Mouse (Mus musculus) kidney, postnatal 14 days (tissue): ENCODE measurements around the gene Srgap2.
A peak's percentile ranks its signal among the peaks of the same experiment; 100 is the strongest.

Experiments used
- DNase-seq: peaks from one replicate; pipeline ENCODE4 v3.0.0; 2022; ENCODE audit warnings: mixed read lengths

The Srgap2 gene

GRCm38 (mm10) chr1:131527281-131528080, at the start of gene Srgap2, which contains the start of gene Fam72a:
TSS of gene Srgap2 (minus strand) at chr1:131527352.
TSS of gene Fam72a (plus strand) at chr1:131527903.
- DNase-seq, result peak; percentile 99

- DNase-seq, result peak; percentile 39
Measured at GRCm38 (mm10) chr1:131573721-131574120, 46.6 kb upstream of the Srgap2 start.

DNA sequence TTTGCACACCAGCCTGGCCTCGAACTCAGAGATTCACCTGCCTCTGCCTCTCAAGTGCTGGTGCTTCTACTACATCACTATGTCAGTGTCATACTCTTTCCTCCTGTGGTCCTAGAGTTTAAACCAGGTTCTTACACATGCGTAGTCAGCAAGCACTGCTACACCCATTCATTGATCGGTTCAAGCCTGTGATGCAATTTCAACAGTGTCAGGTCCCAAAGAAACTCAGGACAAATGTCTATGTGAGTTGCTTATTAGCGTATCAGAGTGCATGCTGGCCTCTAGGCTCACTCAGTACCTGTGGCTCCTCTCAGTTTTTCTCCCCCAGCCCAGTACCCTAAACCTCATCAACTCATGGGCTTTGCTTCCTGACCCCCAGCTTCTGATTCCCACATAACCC, 43.2 kb upstream of the Srgap2 start:
- DNase-seq, result no peak

DNA sequence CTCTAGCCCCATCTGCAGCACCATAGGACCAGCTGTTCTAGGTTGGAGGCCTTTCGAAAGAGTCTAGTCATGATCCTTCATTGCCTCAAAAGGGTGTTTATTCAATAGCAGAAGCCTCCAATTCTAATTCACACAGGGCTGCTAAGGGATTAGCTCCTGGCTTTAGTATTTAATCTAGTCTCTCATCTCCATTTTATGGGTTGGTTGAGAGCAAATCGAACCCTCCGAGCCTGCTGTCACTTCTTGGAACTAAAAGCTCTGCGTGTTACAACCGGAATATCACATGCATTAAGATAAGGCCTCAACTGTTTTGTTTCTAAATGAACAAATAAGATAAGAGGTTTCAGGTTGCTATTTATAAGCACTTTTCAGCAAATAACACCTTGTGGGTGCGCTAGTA, 42.6 kb upstream of the Srgap2 start:
- no peak for DNase-seq

DNA sequence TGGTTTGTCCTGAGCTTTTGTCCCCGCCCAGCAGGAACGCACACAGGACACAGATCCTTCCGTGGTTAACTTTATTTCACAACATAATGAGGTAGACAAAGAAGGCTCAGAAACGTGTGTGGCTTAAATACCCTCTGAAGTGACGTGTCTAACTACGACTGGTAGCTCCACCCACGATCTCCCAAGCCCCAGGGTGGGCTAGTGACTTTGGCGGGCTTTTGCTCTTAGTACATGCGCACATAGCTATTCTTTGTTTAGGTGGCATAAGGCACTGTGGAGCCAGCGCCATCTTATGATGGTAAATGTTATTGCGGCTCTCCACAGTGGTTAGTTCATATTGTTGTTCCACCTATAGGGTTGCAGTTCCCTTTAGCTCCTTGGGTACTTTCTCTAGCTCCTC, 38.9 kb upstream of the Srgap2 start:
- DNase-seq, result peak; percentile 10

GRCm38 (mm10) chr1:131562081-131562480, 34.9 kb upstream of the Srgap2 start:
- DNase-seq, result no peak

DNA sequence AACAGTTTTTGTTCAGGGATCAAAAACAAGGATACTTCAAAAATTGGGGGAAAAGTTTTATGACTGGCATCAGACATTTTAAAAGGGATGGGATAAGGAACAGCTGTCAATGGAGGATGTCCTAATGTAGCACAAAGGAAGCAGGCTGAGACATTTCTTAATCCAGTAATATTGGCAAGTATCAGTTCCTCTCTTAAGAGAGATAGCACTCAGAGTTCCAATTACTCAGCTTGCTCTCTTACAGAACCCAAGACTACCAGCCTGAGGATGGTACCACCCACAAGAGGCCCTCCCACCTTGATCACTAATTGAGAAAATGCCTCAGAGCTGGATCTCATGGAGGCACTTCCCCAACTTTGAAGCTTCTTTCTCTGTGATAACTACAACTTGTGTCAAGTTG, 33.3 kb upstream of the Srgap2 start:
- DNase-seq, result no peak

DNA sequence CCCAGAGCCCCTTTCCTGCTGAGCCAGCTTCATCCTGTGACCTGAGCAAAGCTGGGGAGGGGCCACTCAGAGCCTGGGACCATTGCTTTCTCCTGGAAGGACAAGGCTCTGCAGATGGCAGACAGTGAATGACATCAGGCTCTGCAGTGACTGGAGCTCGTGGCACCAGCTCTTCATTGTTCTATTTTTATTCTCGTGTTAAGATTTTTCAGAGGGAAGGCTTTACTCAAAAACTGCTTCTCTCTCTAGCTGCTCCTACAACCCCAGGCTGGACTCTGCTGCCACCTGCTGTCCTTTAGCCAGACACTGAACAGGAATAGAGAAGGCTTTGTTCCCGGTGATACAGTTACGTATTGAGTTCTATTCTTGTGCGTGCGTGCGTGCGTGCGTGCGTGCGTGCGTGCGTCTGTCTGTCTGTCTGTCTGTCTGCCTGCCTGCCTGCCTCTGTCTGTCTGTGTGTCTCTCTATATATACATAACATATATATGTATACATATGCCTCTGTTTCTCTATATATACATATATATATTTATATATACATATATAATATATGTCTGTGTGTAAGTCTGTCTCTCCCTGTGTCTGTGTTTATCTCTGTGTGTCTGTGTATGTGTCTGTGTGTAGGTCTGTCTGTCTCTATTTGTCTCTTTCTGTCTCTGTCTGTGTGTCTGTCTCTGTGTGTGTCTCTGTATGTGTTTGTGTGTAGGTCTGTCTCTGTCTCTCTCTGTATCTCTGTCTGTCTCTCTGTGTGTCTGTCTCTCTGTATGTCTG, 28.1 kb upstream of the Srgap2 start:
- DNase-seq, result peak; percentile 81

DNA sequence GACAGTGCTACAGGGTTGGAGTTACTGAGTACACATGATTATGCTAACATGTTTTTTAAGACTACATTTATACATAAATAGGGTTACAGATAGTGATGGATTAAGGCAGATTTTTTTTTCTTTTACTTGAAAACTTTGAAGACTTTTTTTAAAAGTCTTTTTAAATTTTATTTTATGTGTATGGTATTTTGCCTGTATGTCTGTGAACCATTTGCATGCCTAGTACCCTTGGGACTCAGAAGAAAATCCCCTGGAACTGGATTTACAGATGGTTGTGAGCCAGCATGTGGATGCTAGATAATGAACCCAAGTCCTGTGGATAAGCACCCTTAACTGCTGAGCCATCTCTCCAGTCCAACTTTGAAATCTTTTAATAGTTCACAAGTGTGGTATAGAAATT, 26.3 kb upstream of the Srgap2 start:
- no peak for DNase-seq

- DNase-seq, result no peak
Measured at GRCm38 (mm10) chr1:131551956-131552355, 24.8 kb upstream of the Srgap2 start.

DNA sequence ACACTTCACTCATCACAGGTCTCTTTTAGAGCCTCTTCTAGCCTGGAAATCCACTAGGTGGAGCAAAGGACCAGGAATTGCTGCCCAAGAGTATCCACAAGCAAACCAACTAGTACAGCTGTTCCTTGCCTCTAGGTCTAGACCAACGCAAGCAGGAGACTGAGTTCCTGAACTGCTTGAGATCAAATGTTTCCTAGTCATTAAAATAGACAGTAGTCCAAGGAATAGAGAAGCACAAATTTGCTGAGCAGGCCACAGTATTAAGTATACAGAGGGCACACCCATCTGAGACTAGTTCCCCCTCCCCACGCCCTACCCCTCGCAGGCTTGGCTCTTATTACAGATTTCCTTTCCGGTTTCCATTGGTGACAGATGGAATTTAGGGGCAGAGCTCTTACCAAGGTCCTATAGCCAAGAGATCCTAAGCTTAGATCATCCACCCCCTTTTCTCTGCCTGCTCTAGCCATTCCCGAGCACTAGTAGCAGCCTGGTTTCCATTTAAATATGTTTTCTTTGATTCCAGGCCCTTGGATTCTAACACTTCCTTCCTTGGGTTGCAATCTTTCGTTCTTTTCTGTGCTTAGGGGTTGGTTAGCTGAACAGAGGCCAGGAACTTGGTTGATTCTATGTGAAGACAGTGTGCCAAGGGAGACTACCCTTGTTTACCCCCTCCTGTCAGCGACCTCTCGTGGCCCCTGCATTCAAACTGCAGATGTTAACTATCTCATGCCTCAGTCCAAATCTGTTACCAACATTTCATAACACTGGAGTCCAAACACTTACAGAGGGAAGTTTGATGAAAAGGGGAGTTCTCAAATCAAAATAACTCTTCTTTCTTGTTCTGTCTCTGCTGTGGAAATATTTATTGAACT, 21.6 kb upstream of the Srgap2 start:
- DNase-seq, result peak; percentile 40

GRCm38 (mm10) chr1:131546798-131547690, 19.9 kb upstream of the Srgap2 start:
- DNase-seq, result no peak

DNA sequence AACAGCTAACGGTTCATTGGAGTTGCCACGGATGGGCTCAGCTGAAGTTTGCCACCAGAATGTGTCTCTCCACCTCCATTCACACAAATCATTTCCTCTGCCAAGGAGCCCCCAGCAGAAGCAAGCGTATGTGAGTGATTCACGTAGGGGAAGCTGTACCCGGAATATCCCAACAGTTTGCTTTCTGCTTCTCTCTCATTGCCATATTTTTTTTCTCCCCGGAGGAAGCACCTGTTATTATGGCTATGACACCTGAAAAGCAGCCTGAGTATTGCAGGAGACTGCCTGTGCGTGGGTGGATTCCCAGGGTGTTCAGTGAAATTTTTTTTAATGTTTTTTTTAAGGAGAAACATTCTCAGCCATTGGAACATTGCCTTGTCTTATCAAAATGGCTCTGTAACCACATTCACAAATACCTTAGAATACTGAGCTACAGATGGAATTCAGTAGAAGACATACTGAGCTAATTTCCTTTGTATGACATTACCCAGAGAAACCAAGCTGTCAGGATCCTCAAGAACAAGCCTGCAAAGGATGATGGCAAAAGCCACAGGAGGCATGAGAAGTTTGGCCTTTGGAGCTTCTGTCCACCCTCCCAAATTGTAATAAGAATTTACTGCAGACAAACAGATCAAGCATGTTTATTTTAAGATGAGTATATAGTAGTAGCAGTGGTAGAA, 16.9 kb upstream of the Srgap2 start:
- no peak for DNase-seq

DNA sequence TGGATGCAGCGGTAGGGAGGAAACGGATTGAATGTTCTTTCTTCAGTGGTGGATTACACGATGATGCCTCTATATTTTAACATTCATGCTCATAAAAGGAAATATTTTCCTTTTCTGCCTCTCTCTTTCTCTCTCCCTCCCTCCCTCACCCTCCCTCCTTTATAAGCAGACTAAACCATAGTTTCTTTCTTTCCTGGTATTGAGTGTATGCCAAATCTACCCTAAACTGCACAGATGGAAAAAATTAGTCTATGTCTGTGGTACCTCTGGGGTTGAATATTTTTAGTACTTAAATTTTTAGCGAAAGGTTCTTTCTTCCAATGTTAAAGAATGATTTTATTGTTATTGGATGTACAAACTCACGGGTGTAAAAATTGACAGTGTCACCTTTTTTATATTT, 14.8 kb upstream of the Srgap2 start:
- DNase-seq, result no peak

DNA sequence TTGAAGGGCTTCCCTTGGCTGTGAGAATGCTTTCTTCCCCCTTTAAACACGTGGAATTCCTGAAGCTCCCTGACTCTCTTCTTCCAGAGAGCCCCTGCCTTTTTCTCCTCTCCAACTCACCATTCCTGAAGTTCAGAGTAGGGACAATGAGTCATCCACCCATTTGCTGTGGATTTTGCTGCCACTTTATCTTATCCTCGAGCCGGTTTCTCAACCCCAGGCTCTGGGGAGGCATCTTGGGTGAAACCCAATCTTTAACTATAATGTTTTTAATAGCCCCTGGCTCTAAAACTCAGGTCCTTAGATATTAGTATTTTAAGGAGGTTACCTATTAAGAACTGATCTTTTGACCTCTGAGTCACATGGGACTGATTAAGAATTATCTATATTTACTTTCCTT, 14.3 kb upstream of the Srgap2 start:
- DNase-seq, result no peak

GRCm38 (mm10) chr1:131540795-131541194, 13.6 kb upstream of the Srgap2 start:
- DNase-seq, result no peak

DNA sequence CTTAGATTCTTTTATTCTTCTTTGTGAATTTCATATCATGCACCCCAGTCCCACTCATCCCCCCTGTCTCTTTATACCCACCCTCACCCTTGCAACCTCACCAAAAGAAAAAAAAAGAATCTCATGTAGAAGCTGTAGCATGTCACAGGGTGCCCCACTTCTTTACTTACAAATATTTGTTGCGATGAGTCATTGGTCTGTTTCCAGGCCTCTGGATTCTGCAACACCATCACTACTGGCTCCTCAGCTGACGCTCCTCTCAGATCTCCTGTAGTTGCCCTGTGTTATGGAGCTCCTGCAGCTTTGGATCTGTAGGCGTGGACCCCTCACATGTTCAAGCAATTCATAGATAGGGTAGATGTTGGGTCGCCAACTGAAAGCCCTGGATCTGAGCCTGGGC, 12.6 kb upstream of the Srgap2 start:
- DNase-seq, result no peak

GRCm38 (mm10) chr1:131528561-131529166, 1.5 kb upstream of the Srgap2 start:
- DNase-seq, result no peak

GRCm38 (mm10) chr1:131528081-131528507, 942 bp upstream of the Srgap2 start:
- peak; percentile 78 for DNase-seq

- DNase-seq, result peak; percentile 86
Measured at GRCm38 (mm10) chr1:131526371-131527270, 531 bp downstream of the Srgap2 start.
